Mouse (Mus musculus): Measurements from ENCODE around the gene Tgds. TPM values are rescaled to one million over a fixed set of nuclear protein-coding genes. Genes with fewer than 3 reads are reported as not detected.

Gene Tgds
- polyA plus RNA-seq (2015; fragmentation: Illumina TruSeq; extraction: RNeasy Lipid Tissue Mini Kit (QIAGEN cat#74804); ENCODE audit: insufficient read depth, low replicate concordance) = 24.5 TPM

GRCm38 (mm10) chr14:118132642-118132977, at the start of gene Tgds:
Tgds (minus strand) TSS chr14:118132755.

GRCm38 (mm10) chr14:118136744-118137452, 4.3 kb upstream of the Tgds start, which contains the start of gene Gpr180:
Gpr180 (plus strand) TSS chr14:118137158.

Other genes with a start within 250 kb of the Tgds start
- not detected for gene Dct, start 80.5 kb downstream of the Tgds start, polyA plus RNA-seq (2015; fragmentation: Illumina TruSeq; extraction: RNeasy Lipid Tissue Mini Kit (QIAGEN cat#74804); ENCODE audit: insufficient read depth, low replicate concordance)
- 12.6 TPM for gene Gpr180, start 4.4 kb upstream of the Tgds start, polyA plus RNA-seq (2015; fragmentation: Illumina TruSeq; extraction: RNeasy Lipid Tissue Mini Kit (QIAGEN cat#74804); ENCODE audit: insufficient read depth, low replicate concordance)
- not detected for gene Sox21, start 104.3 kb upstream of the Tgds start, polyA plus RNA-seq (2015; fragmentation: Illumina TruSeq; extraction: RNeasy Lipid Tissue Mini Kit (QIAGEN cat#74804); ENCODE audit: insufficient read depth, low replicate concordance)
- gene Gm9376, start 134.2 kb upstream of the Tgds start, polyA plus RNA-seq (2015; fragmentation: Illumina TruSeq; extraction: RNeasy Lipid Tissue Mini Kit (QIAGEN cat#74804); ENCODE audit: insufficient read depth, low replicate concordance) = not detected

All from spleen, adult 10 weeks (tissue).